Mouse (Mus musculus) embryonic fibroblast, embryonic 13.5 days (primary cell): Measurements from ENCODE around the gene Nek5.

Experiments used
- CTCF ChIP-seq: IDR thresholded peaks from 2 replicates; pipeline ENCODE4 v1.5.1; 2011; ENCODE audit warnings: mild to moderate bottlenecking, control low read depth, low read length, moderate library complexity, borderline replicate concordance; ENCODE audit not compliant: insufficient read depth
- POLR2A ChIP-seq: IDR thresholded peaks from 2 replicates; pipeline ENCODE4 v1.6.1; 2011; ENCODE audit warnings: low read depth, mild to moderate bottlenecking, control low read depth, low read length, moderate library complexity

- TF ChIP-seq CTCF = no peak
- no peak for TF ChIP-seq POLR2A
Measured at GRCm38 (mm10) chr8:22142592-22142991, 17.7 kb upstream of the Nek5 start.
